Mouse (Mus musculus) gonadal fat pad, adult 2 months (tissue): ENCODE measurements around the gene Ubxn10. TPM values are rescaled to one million over a fixed set of nuclear protein-coding genes. Genes with fewer than 3 reads are reported as not detected.

Experiments
- polyA plus RNA-seq: library from polyadenylated mRNA; depleted of rRNA; stranded (reverse); fragments of >200 nt; gene quantifications from 2 replicates; pipeline ENCODE4 v1.2.3, GENCODE M21; 2012; rRNA removed

Gene Ubxn10
- polyA plus RNA-seq, 1 experiment, result 5.3 TPM

Other genes with a start within 250 kb of the Ubxn10 start
- gene Vwa5b1, start 101.3 kb downstream of the Ubxn10 start, polyA plus RNA-seq, result 0.04 and 0.25 TPM in 2 replicates
- gene Pla2g2c, start 12.4 kb downstream of the Ubxn10 start, polyA plus RNA-seq, result 0.63 and 0.85 TPM in 2 replicates
- not detected in 2 replicates for gene Pla2g2f, start 20.5 kb upstream of the Ubxn10 start, polyA plus RNA-seq
- 5.6 and 9.2 TPM in 2 replicates for gene Pla2g2d, start 38.6 kb upstream of the Ubxn10 start, polyA plus RNA-seq
- 23.8 and 37.2 TPM in 2 replicates for gene Pla2g5, start 126.3 kb upstream of the Ubxn10 start, polyA plus RNA-seq
- not detected in 2 replicates for gene Gm13030, start 136.8 kb upstream of the Ubxn10 start, polyA plus RNA-seq
- gene Pla2g2e, start 140.8 kb upstream of the Ubxn10 start, polyA plus RNA-seq, result 6.9 and 15.8 TPM in 2 replicates
- gene Otud3, start 176.8 kb upstream of the Ubxn10 start, polyA plus RNA-seq, result 7.6 and 9.4 TPM in 2 replicates
- gene Rnf186, start 229.9 kb upstream of the Ubxn10 start, polyA plus RNA-seq, result 96.1 and 101 TPM in 2 replicates
- 20.7 and 21.5 TPM in 2 replicates for gene Tmco4, start 235.7 kb upstream of the Ubxn10 start, polyA plus RNA-seq